In the genomic region with DNA sequence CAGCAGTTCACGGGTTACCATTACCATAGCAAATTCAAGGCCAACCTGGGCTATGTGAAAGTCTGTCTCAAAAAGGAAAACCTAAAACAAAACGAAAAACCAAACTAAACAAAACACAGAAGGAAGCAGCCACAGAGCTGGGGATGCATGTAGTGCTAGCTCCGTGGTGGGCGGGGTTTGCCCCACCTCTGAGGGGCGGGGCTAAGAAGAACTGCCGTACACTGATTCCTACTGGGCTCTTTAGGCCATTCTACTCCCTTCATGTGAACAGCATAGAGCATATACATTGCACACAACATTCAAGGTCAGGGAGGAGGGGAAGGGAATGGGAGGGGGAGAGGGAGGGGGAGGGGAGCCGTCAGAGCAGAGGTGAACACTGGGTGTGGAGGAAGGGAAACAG, we compare ENCODE assay signal across 12 mouse cellular contexts. TPM values are rescaled to one million over a fixed set of nuclear protein-coding genes. Genes with fewer than 3 reads are reported as not detected.
DNase-seq lines count a peak whose midpoint lies in the region; ATAC-seq and TF ChIP-seq lines count a peak whose summit lies in the region.
"Had no signal": no experiment of that assay in that cellular context is flagged by ENCODE, and none has a peak within 500 bp of the region (broad histone marks: within the 10 kb centered on the region; RNA-seq: fewer than 3 reads in every experiment).

No protein-coding gene starts in this region.

- H3K9ac ChIP-seq in hindbrain, postnatal 0 days (replicated peaks; ENCODE audit: low read length), result no peak overlapping the region
- no peak overlapping the region for H3K9ac ChIP-seq in hindbrain, embryonic 16.5 days (ENCODE audit: low read depth, low read length)
- H3K9ac ChIP-seq: embryonic facial prominence, embryonic 15.5 days; hindbrain, embryonic 14.5 days; lung, embryonic 15.5 days had no signal

- no peaks in the 10 kb centered on the region for H3K9me3 ChIP-seq in hindbrain, postnatal 0 days (ENCODE audit: low read length)
- H3K9me3 ChIP-seq in hindbrain, embryonic 16.5 days (ENCODE audit: control insufficient read depth, low read length), result no peaks in the 10 kb centered on the region
- H3K9me3 ChIP-seq: embryonic facial prominence, embryonic 15.5 days; lung, embryonic 15.5 days had no signal

- DNase-seq in hindbrain, postnatal 0 days (ENCODE audit: low spot score), result peak; percentile 15
- peak; percentile 29 for DNase-seq in c-Kit-positive CD71-positive TER-119-positive erythroid progenitor cells, embryonic 14.5 days (ENCODE audit: low spot score)
- no peak for DNase-seq in layer of hippocampus, adult 18-20 months (ENCODE audit: low spot score in 2 of 2)
- DNase-seq in layer of hippocampus, postnatal 14 days (ENCODE audit: low spot score in 2 of 2), result no peak

- H3K36me3 ChIP-seq in hindbrain, postnatal 0 days (ENCODE audit: insufficient read depth, low read length), result peaks cover 44% of the 10 kb centered on the region; the same call in 1 of the 2 replicates
- peaks cover 26% of the 10 kb centered on the region for H3K36me3 ChIP-seq in hindbrain, embryonic 16.5 days (ENCODE audit: control insufficient read depth, insufficient read depth, low read length)

- peak overlapping the region; percentile 75; the same call in 1 of the 2 replicates for H3K27ac ChIP-seq in hindbrain, postnatal 0 days
- no peak overlapping the region for H3K27ac ChIP-seq in hindbrain, embryonic 16.5 days (ENCODE audit: low read depth, low read length)
- H3K27ac ChIP-seq: hindbrain, embryonic 14.5 days had no signal

- peaks cover 13% of the 10 kb centered on the region for H3K4me1 ChIP-seq in hindbrain, postnatal 0 days (ENCODE audit: insufficient read depth, low read length)
- H3K4me1 ChIP-seq in hindbrain, embryonic 16.5 days (ENCODE audit: control insufficient read depth, insufficient read depth, low read depth, low read length), result peaks cover 17% of the 10 kb centered on the region

- WGBS in hindbrain, postnatal 0 days, result 54% methylated on average over 7 of the region's 7 CpGs
- 44% methylated on average over 7 of the region's 7 CpGs for WGBS in hindbrain, embryonic 16.5 days

- no peak for ATAC-seq in hindbrain, postnatal 0 days
- ATAC-seq in hindbrain, embryonic 16.5 days, result no peak
- peak; percentile 76 for ATAC-seq in CD4-positive, CD25-positive, alpha-beta regulatory T cell, adult 4 months
- ATAC-seq in neutrophil, adult 5-6 weeks (ENCODE audit: extremely low read depth, insufficient number of reproducible peaks, low FRiP score, poor library complexity, severe bottlenecking), result peak; percentile 22; the same call in 1 of the 2 replicates

- H3K4me3 ChIP-seq in hindbrain, postnatal 0 days (ENCODE audit: low read length), result no peak overlapping the region
- H3K4me3 ChIP-seq in hindbrain, embryonic 16.5 days (ENCODE audit: low read length), result no peak overlapping the region
- H3K4me3 ChIP-seq: embryonic facial prominence, embryonic 15.5 days; lung, embryonic 15.5 days had no signal

- H3K27me3 ChIP-seq in hindbrain, postnatal 0 days (ENCODE audit: insufficient read depth, low read length), result no peaks in the 10 kb centered on the region
- H3K27me3 ChIP-seq in hindbrain, embryonic 16.5 days (replicated peaks; ENCODE audit: control insufficient read depth, insufficient read depth, low read length), result no peaks in the 10 kb centered on the region
- H3K27me3 ChIP-seq: embryonic facial prominence, embryonic 15.5 days; lung, embryonic 15.5 days had no signal

- TF ChIP-seq CTCF in hindbrain, postnatal 0 days (IDR thresholded peaks at IDR 0.05; ENCODE audit: low read depth), result no peak

- H3K4me2 ChIP-seq in hindbrain, postnatal 0 days (ENCODE audit: low read depth, low read length), result no peak overlapping the region
- H3K4me2 ChIP-seq in hindbrain, embryonic 16.5 days (ENCODE audit: low read length), result no peak overlapping the region
- H3K4me2 ChIP-seq: embryonic facial prominence, embryonic 15.5 days; hindbrain, embryonic 14.5 days; lung, embryonic 15.5 days had no signal

RNA-seq across cellular contexts. Expression of a gene that starts 17.6 kb away (rescaled TPM):
- not detected in 2 replicates for total RNA-seq in hindbrain, postnatal 0 days (2014; rRNA removed)
- not detected in 2 replicates for polyA plus RNA-seq in hindbrain, postnatal 0 days (2015; fragmentation: Nextera tagmentation; extraction: Ambion mirVana)
- not detected in 2 replicates for polyA plus RNA-seq in hindbrain, embryonic 16.5 days (2015; fragmentation: Nextera tagmentation; extraction: Ambion mirVana)
- not detected for polyA plus RNA-seq in CD4-positive, CD25-positive, alpha-beta regulatory T cell, adult 4 months (2017; shearing (Covaris generic))
- not detected in 2 replicates for total RNA-seq in neutrophil, adult 5-6 weeks (2017)
- total RNA-seq in layer of hippocampus, adult 18-20 months (2021), result not detected
- total RNA-seq in layer of hippocampus, postnatal 14 days (2021), result not detected
- polyA plus RNA-seq: embryonic facial prominence, embryonic 15.5 days; hindbrain, embryonic 14.5 days; lung, embryonic 15.5 days; neural tube, embryonic 14.5 days; urinary bladder, adult 2 months had no signal

RNA-seq across cellular contexts. Expression of a gene that starts 44.4 kb away (rescaled TPM):
- total RNA-seq in hindbrain, postnatal 0 days (2014; rRNA removed), result 114 and 152 TPM in 2 replicates
- 31.9 and 35.3 TPM in 2 replicates for polyA plus RNA-seq in hindbrain, postnatal 0 days (2015; fragmentation: Nextera tagmentation; extraction: Ambion mirVana)
- 37.4 and 44.2 TPM in 2 replicates for polyA plus RNA-seq in hindbrain, embryonic 16.5 days (2015; fragmentation: Nextera tagmentation; extraction: Ambion mirVana)
- polyA plus RNA-seq in CD4-positive, CD25-positive, alpha-beta regulatory T cell, adult 4 months (2017; shearing (Covaris generic)), result under 1 TPM in 1 of 2 experiments, not detected in 1; 0.32 TPM
- total RNA-seq in neutrophil, adult 5-6 weeks (2017), result 0.25 TPM in 1 of 2 replicates, not detected in the other
- total RNA-seq in layer of hippocampus, adult 18-20 months (2021), result 10 to 100 TPM; 62.4 to 84.0 TPM
- 10 to 100 TPM; 98.3 to 98.6 TPM for total RNA-seq in layer of hippocampus, postnatal 14 days (2021)

Comparison
In these comparisons a context has a peak if more than half of its experiments do, and no peak if none do; other contexts are left out.
1. ATAC-seq: peak in CD4-positive, CD25-positive, alpha-beta regulatory T cell, adult 4 months (single experiment) and neutrophil, adult 5-6 weeks (single experiment); none in hindbrain, postnatal 0 days (single experiment) and hindbrain, embryonic 16.5 days (single experiment).
2. DNase-seq: peak in hindbrain, postnatal 0 days (single experiment) and c-Kit-positive CD71-positive TER-119-positive erythroid progenitor cells, embryonic 14.5 days (single experiment); none in layer of hippocampus, adult 18-20 months (0 of 2) and layer of hippocampus, postnatal 14 days (0 of 2).
3. RNA of a gene that starts 44.4 kb away (total RNA-seq): 114 to 152 TPM in hindbrain, postnatal 0 days, 98.3 to 98.6 TPM in layer of hippocampus, postnatal 14 days and 62.4 to 84.0 TPM in layer of hippocampus, adult 18-20 months; 0.25 TPM in neutrophil, adult 5-6 weeks; every median in the first group is over 10 times any median in the second.